Mouse (Mus musculus) ES-Bruce4 (cell line): ENCODE results near the gene Zfp768.

Experiments
- CTCF ChIP-seq: IDR thresholded peaks from one replicate; pipeline ENCODE4 v1.8.1; 2011; ENCODE audit warnings: low read depth, low read length
- EP300 ChIP-seq: IDR thresholded peaks from 2 replicates; pipeline ENCODE4 v1.6.1; 2011; ENCODE audit warnings: low read depth, low read length; ENCODE audit not compliant: insufficient read depth
- POLR2A ChIP-seq: IDR thresholded peaks from one replicate; pipeline ENCODE4 v1.8.1; 2011; ENCODE audit warnings: low read length; ENCODE audit not compliant: insufficient read depth

DNA sequence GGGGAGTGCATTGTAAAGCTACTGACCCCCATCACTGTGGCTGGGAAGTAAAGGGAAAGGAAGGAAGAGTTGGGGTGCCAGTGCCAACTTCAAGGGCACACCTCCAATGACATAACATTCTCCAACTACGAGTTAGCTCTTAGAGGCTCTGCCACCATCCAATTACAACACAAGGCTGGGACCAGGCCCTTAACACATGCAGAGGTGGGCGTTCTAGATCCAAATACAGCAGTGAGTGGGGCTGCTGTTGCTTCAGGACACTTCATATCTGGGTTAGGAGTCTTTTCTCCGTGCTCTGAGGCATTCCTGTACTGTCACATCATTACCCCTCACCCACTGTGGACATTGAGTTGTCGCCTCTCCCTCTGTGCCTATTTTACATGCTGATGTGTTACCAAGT is 24.3 kb downstream of the Zfp768 start:
- no peak for TF ChIP-seq POLR2A
- TF ChIP-seq CTCF: no peak
- TF ChIP-seq EP300: no peak
